Mouse (Mus musculus) embryo, embryonic 11.5 days (tissue): ENCODE data around the gene Mrpl20.

Experiments used
- DNase-seq: peaks from one replicate; pipeline ENCODE4 v3.0.0-alpha.2; 2012; ENCODE audit warnings: low read depth, low spot score

Gene Mrpl20

DNA sequence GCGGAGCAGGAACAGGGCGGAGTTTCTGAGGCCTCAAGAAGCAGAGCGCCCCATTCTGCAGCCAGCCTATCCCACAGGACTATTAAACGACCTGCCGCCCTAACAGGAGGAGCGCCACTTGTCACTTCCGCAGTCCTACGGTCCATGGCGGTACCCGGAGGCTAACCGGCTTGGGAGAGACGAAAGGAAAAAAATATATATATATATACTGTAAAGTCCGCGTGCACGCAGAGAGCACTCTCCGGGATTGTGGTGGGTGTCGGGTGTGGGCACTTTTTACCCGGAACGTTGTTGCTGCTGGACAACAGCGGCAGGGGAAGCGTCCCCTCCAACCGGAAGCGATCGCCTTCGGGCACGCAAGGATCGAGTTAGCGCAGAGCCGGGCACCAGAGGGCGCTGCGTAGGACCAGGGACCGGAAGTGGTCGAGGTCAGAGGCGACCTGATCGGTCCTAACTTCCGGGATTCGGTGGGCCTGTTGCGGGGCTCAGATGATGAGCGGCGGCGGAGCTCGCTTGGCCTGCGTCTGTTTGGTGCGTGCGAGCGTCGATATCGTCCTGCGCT, 28.6 kb downstream of the Mrpl20 start, which contains the start of gene Aurkaip1:
Gene Aurkaip1 (plus strand): TSS at position 68 of the 562 bp plus-strand sequence.
- DNase-seq: peak; percentile 93

GRCm38 (mm10) chr4:155831831-155832230, 29.2 kb downstream of the Mrpl20 start:
- no peak for DNase-seq

- DNase-seq: no peak
These were observed 29.6 kb downstream of the Mrpl20 start for GRCm38 (mm10) chr4:155832321-155832720.

GRCm38 (mm10) chr4:155833234-155833633, 30.6 kb downstream of the Mrpl20 start:
- no peak for DNase-seq

- DNase-seq: peak; percentile 57
These were observed 31.2 kb downstream of the Mrpl20 start for GRCm38 (mm10) chr4:155833836-155834235.

- no peak for DNase-seq
These were observed 34.8 kb downstream of the Mrpl20 start for GRCm38 (mm10) chr4:155837404-155838010.

GRCm38 (mm10) chr4:155838187-155839153, 35.8 kb downstream of the Mrpl20 start:
- no peak for DNase-seq

GRCm38 (mm10) chr4:155839483-155839910, 36.8 kb downstream of the Mrpl20 start, which contains the start of gene Mxra8:
Gene Mxra8 (plus strand): TSS chr4:155839680.
- DNase-seq: peak; percentile 76

DNA sequence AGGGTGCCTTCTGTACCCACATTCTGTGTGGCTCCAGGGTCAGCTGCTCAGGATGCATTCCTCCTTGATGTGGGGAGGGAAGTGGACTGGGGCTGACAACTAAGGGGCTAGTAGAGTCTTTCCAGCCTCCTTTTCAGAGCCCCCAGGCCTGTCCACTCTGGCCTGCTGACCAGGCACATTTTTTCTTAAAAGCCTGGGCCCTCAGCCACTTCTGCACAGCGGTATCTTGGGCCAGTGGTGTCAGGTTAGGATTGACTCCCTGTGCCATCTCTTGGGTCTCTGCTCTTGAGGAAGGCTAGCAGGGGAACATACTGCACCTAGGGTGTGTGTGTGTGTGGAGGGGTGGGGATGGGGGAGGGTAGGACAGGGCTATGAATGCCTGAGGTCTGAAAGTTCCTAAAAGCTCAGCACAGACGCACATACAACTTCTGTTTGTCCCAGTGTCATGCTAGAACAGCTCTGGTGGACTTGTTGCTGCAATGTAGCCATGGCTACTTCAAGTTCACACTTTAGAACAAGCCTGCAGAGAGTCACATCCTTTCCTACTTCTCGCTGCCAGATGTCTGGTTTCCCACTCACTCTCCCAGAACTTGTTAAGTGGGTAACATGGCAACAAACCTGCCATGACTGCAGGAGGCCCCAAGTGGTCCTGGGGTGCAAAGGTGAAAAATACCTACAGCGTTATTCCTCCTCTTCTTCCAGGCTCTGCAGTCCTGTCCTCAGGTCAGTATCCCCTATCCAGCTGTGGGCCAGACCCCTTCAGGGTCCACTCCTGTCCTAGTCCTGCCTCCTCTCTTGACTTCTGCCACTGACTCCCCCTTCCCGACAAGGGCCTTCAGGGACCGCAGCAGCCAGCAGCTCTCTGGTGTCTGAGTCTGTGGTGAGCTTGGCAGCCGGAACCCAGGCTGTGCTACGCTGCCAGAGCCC, 37.7 kb downstream of the Mrpl20 start:
- DNase-seq: no peak

- no peak for DNase-seq
These were observed 38.4 kb downstream of the Mrpl20 start for GRCm38 (mm10) chr4:155841003-155841454.

GRCm38 (mm10) chr4:155841651-155842270, 39.1 kb downstream of the Mrpl20 start:
- DNase-seq: no peak

DNA sequence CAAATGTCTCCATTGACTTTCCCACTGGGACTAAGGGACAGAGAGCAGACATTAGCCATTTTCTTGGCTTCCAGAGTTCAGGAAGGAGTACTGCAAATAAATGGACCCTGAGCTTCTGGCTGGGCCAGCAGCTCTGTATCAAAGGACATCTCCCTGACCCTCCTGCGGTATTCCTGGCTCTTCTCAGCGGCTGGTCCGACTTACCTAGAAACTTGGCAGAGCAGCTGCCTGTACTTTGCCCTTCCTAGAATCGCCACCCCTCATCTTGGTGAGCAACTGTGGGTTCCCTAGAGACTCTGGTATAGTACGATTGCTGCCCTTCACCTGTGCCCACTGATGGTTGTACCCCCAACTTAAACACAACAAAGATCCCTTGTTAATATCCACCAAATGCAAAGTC, 40.6 kb downstream of the Mrpl20 start:
- DNase-seq: no peak

DNA sequence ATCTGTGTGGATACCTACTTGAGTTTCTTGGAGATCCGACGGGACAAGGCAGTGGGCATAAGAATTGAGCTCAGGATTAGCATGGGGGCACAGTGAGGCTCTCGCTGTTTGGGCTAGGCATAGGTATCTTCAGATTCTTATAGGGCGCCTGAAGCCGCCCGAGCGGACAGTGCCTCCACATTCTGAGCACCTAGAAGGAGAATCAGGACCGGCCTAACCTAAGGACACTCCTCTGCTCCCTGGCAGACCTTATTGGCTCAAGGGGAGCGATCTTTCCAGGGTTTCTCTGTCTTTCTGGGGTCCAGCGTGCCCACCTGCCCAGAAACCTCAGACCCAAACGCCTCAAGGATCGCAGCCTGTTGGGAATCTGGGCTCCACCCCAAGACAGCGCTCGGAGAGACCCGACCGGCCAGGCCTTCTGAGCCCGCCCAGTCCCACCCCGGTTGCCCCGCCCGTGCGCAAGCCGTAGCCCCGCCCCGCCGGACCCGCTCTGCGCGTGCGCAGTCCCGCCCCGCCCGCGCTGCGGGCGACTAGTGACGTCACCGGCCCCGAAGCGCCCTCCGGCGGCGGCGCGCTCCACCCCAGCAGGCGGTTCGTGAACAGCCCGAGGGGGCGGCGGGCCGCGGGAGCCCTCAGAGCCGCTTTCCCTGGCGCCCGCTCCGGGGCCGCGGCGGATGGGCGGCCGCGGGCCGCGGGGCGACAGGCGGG, 44.3 kb downstream of the Mrpl20 start, which contains the start of gene Dvl1:
Gene Dvl1 (plus strand): TSS at position 532 of the 708 bp plus-strand sequence.
- peak; percentile 83 for DNase-seq

DNA sequence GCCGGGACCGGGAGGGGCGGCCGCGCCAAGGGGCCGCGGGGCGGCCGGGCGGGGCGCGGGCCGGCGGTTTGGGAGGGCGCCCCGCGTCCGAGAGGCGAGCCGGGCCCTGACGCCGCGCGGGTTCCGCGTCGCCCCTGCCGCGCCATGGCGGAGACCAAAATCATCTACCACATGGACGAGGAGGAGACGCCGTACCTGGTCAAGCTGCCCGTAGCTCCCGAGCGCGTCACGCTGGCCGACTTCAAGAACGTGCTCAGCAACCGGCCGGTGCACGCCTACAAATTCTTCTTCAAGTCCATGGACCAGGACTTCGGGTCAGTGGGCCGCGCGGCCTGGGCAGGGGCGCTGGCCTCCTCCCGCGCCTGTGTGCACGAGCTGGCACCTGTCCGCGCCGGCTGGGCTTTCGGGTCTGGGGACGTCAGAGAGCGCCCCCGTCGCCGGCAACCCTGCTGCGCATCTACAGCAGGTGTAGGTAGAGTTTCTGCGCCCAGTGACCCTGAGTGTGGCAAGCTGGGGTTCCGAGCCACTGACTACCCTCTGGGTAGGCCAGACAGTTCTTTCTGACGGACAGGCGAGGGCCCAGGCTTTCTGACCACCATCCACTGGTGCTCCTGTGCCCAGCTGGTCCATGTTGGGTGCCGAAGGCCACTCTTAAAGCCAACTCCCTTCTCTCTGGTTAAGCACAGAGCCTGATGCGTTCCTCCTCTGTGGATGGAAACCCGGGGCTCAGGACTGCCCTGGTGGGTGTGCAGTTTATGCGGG, 45.1 kb downstream of the Mrpl20 start:
- no peak for DNase-seq

GRCm38 (mm10) chr4:155848434-155849095, 45.9 kb downstream of the Mrpl20 start:
- DNase-seq: no peak

DNA sequence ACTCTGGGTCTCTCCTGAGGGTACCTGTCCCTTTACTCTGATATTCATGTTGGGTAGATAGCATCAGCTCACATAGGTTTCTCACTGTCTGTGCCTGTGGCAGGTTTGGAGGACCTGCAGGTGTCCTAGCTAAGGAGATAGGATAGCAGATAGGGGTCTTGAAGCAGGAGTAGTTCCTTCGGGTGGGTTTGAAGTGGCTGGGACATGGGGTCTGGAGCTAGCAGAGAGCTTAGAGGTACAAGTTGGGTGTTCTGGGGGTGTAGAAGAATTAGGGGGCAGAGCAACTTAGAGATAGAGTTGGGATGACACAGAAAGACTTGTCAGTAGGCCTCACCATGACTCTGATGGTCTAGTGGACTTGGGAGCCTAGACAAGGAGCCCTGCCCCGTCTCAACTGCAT, 46.7 kb downstream of the Mrpl20 start:
- no peak for DNase-seq

DNA sequence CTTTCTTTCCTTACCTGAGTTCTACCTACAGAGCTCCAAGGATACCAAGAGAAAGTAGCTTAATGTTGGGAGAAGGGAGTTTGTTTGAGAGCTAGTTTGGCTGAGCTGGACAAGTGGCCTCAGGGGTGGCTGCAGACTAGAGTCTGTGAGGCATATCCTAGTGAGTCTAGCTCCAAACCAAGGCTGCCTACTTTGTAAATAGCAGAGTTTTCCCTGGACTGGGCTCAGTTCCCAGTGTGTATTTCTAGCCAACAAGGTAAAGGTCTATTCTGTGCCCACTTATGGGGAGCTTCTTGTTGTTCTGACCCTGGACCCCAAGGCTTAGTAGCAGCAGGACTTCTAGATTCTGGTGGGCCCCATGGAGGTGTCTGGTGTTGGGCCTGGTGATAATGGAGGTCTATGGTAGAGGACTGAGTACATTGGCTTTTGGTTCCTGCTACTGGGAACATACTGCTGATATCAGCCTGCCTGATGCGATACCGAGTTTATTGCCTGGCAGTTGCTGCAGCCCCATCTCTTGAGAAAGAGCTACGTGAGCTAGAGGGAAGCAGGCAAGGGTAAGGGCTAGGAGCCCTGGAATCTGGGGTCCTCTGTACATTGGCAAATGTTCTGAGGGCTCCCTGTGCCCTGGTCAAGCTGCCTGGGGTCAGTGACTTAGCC, 47.2 kb downstream of the Mrpl20 start:
- DNase-seq: no peak

- no peak for DNase-seq
These were observed 48.7 kb downstream of the Mrpl20 start for GRCm38 (mm10) chr4:155851368-155851767.
